In genomic region chr1:36770998-36771397, GRCm38 (mm10) we compare ENCODE assay signal across 8 mouse cellular contexts. TPM values are rescaled to one million over a fixed set of nuclear protein-coding genes. Genes with fewer than 3 reads are reported as not detected.
DNase-seq lines count a peak whose midpoint lies in the region; ATAC-seq and TF ChIP-seq lines count a peak whose summit lies in the region.
"Had no signal": no experiment of that assay in that cellular context is flagged by ENCODE, and none has a peak within 500 bp of the region (broad histone marks: within the 10 kb centered on the region; RNA-seq: fewer than 3 reads in every experiment).

No protein-coding gene starts in this region.

- peaks cover 37% of the 10 kb centered on the region for H3K27me3 ChIP-seq in megakaryocyte, embryonic 14.5 days (replicated peaks)
- H3K27me3 ChIP-seq in forebrain, embryonic 15.5 days: no peaks in the 10 kb centered on the region

- no peaks in the 10 kb centered on the region for H3K36me3 ChIP-seq in megakaryocyte, embryonic 14.5 days (replicated peaks; ENCODE audit: low read length)
- no peaks in the 10 kb centered on the region for H3K36me3 ChIP-seq in forebrain, embryonic 15.5 days

- H3K4me3 ChIP-seq in megakaryocyte, embryonic 14.5 days (replicated peaks): peak overlapping the region; percentile 30
- peak overlapping the region; percentile 25 for H3K4me3 ChIP-seq in forebrain, embryonic 15.5 days
- H3K4me3 ChIP-seq in layer of hippocampus, adult 2 months: no peak overlapping the region; the same call in 1 of the 2 replicates

- peaks cover 7% of the 10 kb centered on the region; the same call in 1 of the 2 replicates for H3K9me3 ChIP-seq in megakaryocyte, embryonic 14.5 days
- no peaks in the 10 kb centered on the region for H3K9me3 ChIP-seq in forebrain, embryonic 15.5 days

- TF ChIP-seq CTCF in layer of hippocampus, adult 2 months (conservative IDR thresholded peaks at IDR 0.05): no peak

- peak; percentile 34 for DNase-seq in mesoderm, embryonic 11.5 days (ENCODE audit: low read depth, low spot score)
- no peak for DNase-seq in layer of hippocampus, adult 2 months (ENCODE audit: low spot score in 2 of 2)
- no peak for DNase-seq in urinary bladder, adult 2 months (ENCODE audit: low spot score)
- DNase-seq in adrenal gland, postnatal 25 days: no peak
- DNase-seq: gastrocnemius, postnatal 25 days had no signal

- no peak for ATAC-seq in megakaryocyte, adult 5-6 weeks (ENCODE audit: poor library complexity, severe bottlenecking)
- ATAC-seq in forebrain, embryonic 15.5 days (replicated peaks): no peak

- no peak overlapping the region for H3K9ac ChIP-seq in forebrain, embryonic 15.5 days (replicated peaks)

- peaks cover 20% of the 10 kb centered on the region for H3K4me1 ChIP-seq in megakaryocyte, embryonic 14.5 days
- peaks cover 4% of the 10 kb centered on the region; the same call in 1 of the 2 replicates for H3K4me1 ChIP-seq in forebrain, embryonic 15.5 days

- H3K4me2 ChIP-seq in forebrain, embryonic 15.5 days (replicated peaks): peak overlapping the region; percentile 31

- no peak overlapping the region for H3K27ac ChIP-seq in forebrain, embryonic 15.5 days (replicated peaks)
- H3K27ac ChIP-seq in layer of hippocampus, adult 2 months: no peak overlapping the region

- WGBS in forebrain, embryonic 15.5 days: 21% methylated on average over 27 of the region's 27 CpGs

RNA-seq across cellular contexts. Expression of gene Zap70, which starts 9.4 kb away (rescaled TPM):
- not detected in 2 replicates for polyA plus RNA-seq in megakaryocyte, embryonic 14.5 days (2012; ENCODE audit: insufficient read depth, low replicate concordance)
- 0.71 and 1.7 TPM in 2 replicates for total RNA-seq in megakaryocyte, adult 5-6 weeks (2015)
- 0.77 and 1.5 TPM in 2 replicates for total RNA-seq in megakaryocyte, adult 5-6 weeks (2017)
- 0.94 and 1.3 TPM in 2 replicates for polyA plus RNA-seq in forebrain, embryonic 15.5 days (2015; fragmentation: Nextera tagmentation; extraction: Ambion mirVana)
- 1 to 10 TPM; 3.9 to 5.0 TPM for total RNA-seq in layer of hippocampus, adult 2 months (2021)
- 1.1 and 1.2 TPM in 2 replicates for polyA plus RNA-seq in urinary bladder, adult 2 months (2012; rRNA removed)
- total RNA-seq in adrenal gland, postnatal 25 days (2021): 0.58 and 1.5 TPM in 2 replicates

RNA-seq across cellular contexts. Expression of gene Actr1b, which starts 56.8 kb away (rescaled TPM):
- polyA plus RNA-seq in megakaryocyte, embryonic 14.5 days (2012; ENCODE audit: insufficient read depth, low replicate concordance): 26.0 and 36.4 TPM in 2 replicates
- total RNA-seq in megakaryocyte, adult 5-6 weeks (2015): 14.0 and 17.4 TPM in 2 replicates
- 34.7 and 37.7 TPM in 2 replicates for total RNA-seq in megakaryocyte, adult 5-6 weeks (2017)
- polyA plus RNA-seq in forebrain, embryonic 15.5 days (2015; fragmentation: Nextera tagmentation; extraction: Ambion mirVana): 97.8 and 99.8 TPM in 2 replicates
- 100 to 1,000 TPM; 248 to 282 TPM for total RNA-seq in layer of hippocampus, adult 2 months (2021)
- 116 and 141 TPM in 2 replicates for polyA plus RNA-seq in urinary bladder, adult 2 months (2012; rRNA removed)
- total RNA-seq in adrenal gland, postnatal 25 days (2021): 119 and 140 TPM in 2 replicates
